Mouse (Mus musculus): Measurements from ENCODE around the gene Gm21060. TPM values are rescaled to one million over a fixed set of nuclear protein-coding genes. Genes with fewer than 3 reads are reported as not detected.
A peak's percentile ranks its signal among the peaks of the same experiment; 100 is the strongest.
"Not testable (repeated sequence)": the region's sequence is repeated elsewhere in the genome, so short reads cannot be mapped to it uniquely, and the experiment has no call there.

Gm21060 gene
- polyA plus RNA-seq, 1 experiment from 2014 or later, result not detected

DNA sequence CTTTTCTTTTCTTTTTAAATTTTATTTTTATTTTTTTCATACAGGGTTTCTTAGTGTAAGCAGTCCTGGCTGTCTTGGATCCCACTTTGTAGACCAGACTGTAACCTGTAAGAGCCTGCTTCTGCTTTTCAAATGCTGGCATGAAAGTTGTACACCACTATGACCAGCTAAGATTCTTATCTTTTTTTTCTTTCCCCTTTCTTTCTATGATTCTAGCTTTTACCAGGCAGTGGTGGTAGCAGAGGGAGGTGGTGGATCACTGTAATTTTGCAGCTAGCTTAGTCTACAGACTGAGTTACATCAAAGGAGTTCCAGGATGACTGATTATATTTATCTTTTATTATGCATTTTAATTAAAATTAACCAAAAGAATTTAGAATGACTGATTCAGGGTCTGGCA is 31.9 kb downstream of the Gm21060 start:
- Histone ChIP-seq H3K9ac (ENCODE audit: low read length) (no peak overlapping the region), H3K4me1 (replicated peaks; ENCODE audit: control insufficient read depth, insufficient read depth) (no peaks in the 10 kb centered on the region), H3K4me2 (replicated peaks; ENCODE audit: low read depth) (no peak overlapping the region), H3K27me3 (ENCODE audit: control insufficient read depth, insufficient read depth, low read length) (no peaks in the 10 kb centered on the region), H3K36me3 (ENCODE audit: control insufficient read depth, insufficient read depth, low read length) (no peaks in the 10 kb centered on the region), H3K27ac (replicated peaks) (no peak overlapping the region), H3K4me3 (ENCODE audit: low read depth, low read length) (no peak overlapping the region), H3K9me3 (ENCODE audit: control insufficient read depth, low read length) (no peaks in the 10 kb centered on the region)
- ATAC-seq (ENCODE audit: low FRiP score, low TSS enrichment) (no peak), DNase-seq (ENCODE audit: low spot score) (no peak)
- TF ChIP-seq CTCF (IDR thresholded peaks at IDR 0.05; ENCODE audit: low read depth), result no peak
- TF ChIP-seq EP300 (optimal IDR thresholded peaks at IDR 0.05), result no peak

DNA sequence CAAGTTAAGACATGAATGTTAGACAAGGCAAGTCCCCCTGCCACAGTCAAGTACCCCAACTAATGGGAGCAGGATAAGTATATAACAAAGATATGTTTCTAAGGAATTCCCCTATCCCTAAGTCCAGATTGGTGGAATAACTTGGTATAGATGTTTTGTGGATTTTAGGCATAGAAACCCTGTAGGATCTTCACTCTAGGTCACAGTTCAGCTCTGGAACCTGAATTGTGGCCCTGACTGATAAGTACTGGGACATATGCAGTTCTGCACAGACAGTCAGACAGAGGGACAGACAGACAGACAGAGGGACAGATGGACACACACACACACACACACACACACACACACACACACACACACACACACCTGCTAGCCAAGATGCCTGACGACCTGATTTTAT is 32.6 kb downstream of the Gm21060 start:
- 92% methylated on average over 1 of the region's 1 CpGs for WGBS
- DNase-seq (ENCODE audit: low spot score), result peak; percentile 31
- TF ChIP-seq EP300 (optimal IDR thresholded peaks at IDR 0.05), result no peak
- TF ChIP-seq CTCF (IDR thresholded peaks at IDR 0.05; ENCODE audit: low read depth), result no peak

DNA sequence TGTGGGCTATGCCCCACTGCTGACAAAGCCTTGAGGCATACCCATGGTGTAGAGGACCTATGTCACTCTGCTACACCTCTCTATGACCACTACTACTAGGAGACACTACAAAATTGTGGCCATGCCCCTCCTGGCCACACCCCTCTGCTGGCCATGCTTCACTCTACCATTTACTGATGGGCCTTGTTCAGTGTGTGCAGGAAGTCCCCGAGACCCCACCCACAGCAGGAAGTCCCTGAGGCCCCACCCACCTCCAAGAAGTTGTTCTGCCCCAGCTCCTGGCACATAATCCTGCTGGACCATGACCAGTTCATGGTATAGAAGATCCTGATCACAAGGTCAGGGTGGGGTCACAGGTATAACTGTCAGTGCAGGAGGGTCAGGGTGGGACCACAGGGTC is 35.6 kb downstream of the Gm21060 start:
- H3K4me1 ChIP-seq (replicated peaks; ENCODE audit: control insufficient read depth, insufficient read depth), result no peaks in the 10 kb centered on the region
- H3K4me2 ChIP-seq (replicated peaks; ENCODE audit: low read depth), result no peak overlapping the region
- no peaks in the 10 kb centered on the region for H3K9me3 ChIP-seq (ENCODE audit: control insufficient read depth, low read length)
- H3K36me3 ChIP-seq (ENCODE audit: control insufficient read depth, insufficient read depth, low read length), result no peaks in the 10 kb centered on the region
- no peaks in the 10 kb centered on the region for H3K27me3 ChIP-seq (ENCODE audit: control insufficient read depth, insufficient read depth, low read length)
- DNase-seq (ENCODE audit: low spot score), result no peak
- no peak for TF ChIP-seq EP300 (optimal IDR thresholded peaks at IDR 0.05)
- TF ChIP-seq CTCF (IDR thresholded peaks at IDR 0.05; ENCODE audit: low read depth), result no peak
- no peak for ATAC-seq (ENCODE audit: low FRiP score, low TSS enrichment)
- H3K4me3 ChIP-seq (ENCODE audit: low read depth, low read length), result no peak overlapping the region
- no peak overlapping the region for H3K27ac ChIP-seq (replicated peaks)
- 75% methylated on average over 1 of the region's 1 CpGs for WGBS
- H3K9ac ChIP-seq (ENCODE audit: low read length), result no peak overlapping the region

More for the DNA sequence above, 32.6 kb downstream of the Gm21060 start:
- Histone ChIP-seq H3K4me3 (ENCODE audit: low read depth, low read length) (no peak overlapping the region), H3K9ac (ENCODE audit: low read length) (no peak overlapping the region), H3K4me1 (replicated peaks; ENCODE audit: control insufficient read depth, insufficient read depth) (no peaks in the 10 kb centered on the region), H3K4me2 (replicated peaks; ENCODE audit: low read depth) (no peak overlapping the region), H3K9me3 (ENCODE audit: control insufficient read depth, low read length) (no peaks in the 10 kb centered on the region), H3K27me3 (ENCODE audit: control insufficient read depth, insufficient read depth, low read length) (no peaks in the 10 kb centered on the region), H3K27ac (replicated peaks) (no peak overlapping the region), H3K36me3 (ENCODE audit: control insufficient read depth, insufficient read depth, low read length) (no peaks in the 10 kb centered on the region)
- no peak for ATAC-seq (ENCODE audit: low FRiP score, low TSS enrichment)

DNA sequence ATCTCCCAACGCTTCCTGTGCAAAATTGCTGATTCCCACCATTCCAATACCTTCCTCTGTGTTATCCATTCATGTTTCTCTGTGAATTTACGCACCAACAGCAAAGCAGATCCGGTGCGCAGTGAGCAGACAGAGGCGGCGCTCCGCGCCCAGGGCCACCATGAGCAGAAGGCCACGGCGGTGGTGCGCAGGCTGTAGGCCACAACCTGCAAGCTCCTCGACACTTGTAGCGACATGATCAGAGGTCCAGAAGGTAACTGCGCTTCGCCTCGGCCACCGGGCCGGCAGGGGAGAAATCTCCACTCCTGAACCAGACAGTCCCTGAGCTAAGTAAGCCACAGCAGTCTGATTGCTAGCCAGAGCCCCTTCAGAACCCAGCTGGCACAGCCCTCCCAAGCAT is 39.1 kb downstream of the Gm21060 start:
- WGBS, result 91% methylated on average over 18 of the region's 18 CpGs
- Histone ChIP-seq H3K4me3 (ENCODE audit: low read depth, low read length) (no peak overlapping the region), H3K9me3 (ENCODE audit: control insufficient read depth, low read length) (no peaks in the 10 kb centered on the region), H3K4me1 (replicated peaks; ENCODE audit: control insufficient read depth, insufficient read depth) (no peaks in the 10 kb centered on the region), H3K9ac (ENCODE audit: low read length) (no peak overlapping the region), H3K36me3 (ENCODE audit: control insufficient read depth, insufficient read depth, low read length) (no peaks in the 10 kb centered on the region), H3K27me3 (ENCODE audit: control insufficient read depth, insufficient read depth, low read length) (no peaks in the 10 kb centered on the region), H3K4me2 (replicated peaks; ENCODE audit: low read depth) (no peak overlapping the region), H3K27ac (replicated peaks) (no peak overlapping the region)
- DNase-seq (ENCODE audit: low spot score) (no peak), ATAC-seq (ENCODE audit: low FRiP score, low TSS enrichment) (no peak)
- TF ChIP-seq EP300 (optimal IDR thresholded peaks at IDR 0.05) (no peak), CTCF (IDR thresholded peaks at IDR 0.05; ENCODE audit: low read depth) (no peak)

DNA sequence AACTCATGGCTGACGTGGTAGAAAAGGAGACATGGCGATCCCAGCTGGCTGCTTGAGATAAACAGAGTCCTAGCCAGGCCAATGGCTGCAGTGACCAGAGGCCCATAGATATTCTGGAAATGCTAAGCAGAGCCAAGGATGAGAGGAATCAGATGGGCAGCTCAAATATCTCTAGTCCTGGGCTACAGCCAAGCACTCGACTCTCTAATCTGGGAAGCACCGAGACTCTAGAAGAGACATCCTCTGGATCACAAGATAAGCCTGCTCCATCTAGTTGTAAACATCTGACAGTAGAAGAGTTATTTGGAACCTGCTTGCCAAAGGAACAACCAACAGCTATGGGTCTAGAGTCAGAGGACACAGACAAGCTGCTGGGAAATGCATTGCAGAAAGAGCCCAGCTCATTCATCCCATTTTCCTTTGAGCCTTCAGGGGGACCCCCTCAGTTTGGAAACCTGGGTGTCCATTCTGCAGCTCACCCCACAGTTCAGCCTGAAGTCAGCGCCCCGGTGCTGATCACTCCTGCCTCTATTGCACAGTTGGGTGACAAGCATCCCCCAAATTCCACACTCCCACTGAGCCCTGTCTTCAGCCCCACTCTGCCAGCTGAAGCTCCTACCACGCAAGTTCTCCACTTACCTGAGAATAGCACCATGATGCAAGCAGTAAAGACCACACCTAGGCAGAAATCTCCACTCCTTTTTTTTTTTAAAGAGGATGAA is 40.5 kb downstream of the Gm21060 start:
- 73% methylated on average over 7 of the region's 7 CpGs for WGBS
- no peak overlapping the region for H3K4me2 ChIP-seq (replicated peaks; ENCODE audit: low read depth)
- no peaks in the 10 kb centered on the region for H3K9me3 ChIP-seq (ENCODE audit: control insufficient read depth, low read length)
- no peak for DNase-seq (ENCODE audit: low spot score)
- no peak overlapping the region for H3K4me3 ChIP-seq (ENCODE audit: low read depth, low read length)
- H3K4me1 ChIP-seq (replicated peaks; ENCODE audit: control insufficient read depth, insufficient read depth), result no peaks in the 10 kb centered on the region
- H3K27me3 ChIP-seq (ENCODE audit: control insufficient read depth, insufficient read depth, low read length), result no peaks in the 10 kb centered on the region
- H3K27ac ChIP-seq (replicated peaks), result no peak overlapping the region
- H3K36me3 ChIP-seq (ENCODE audit: control insufficient read depth, insufficient read depth, low read length), result no peaks in the 10 kb centered on the region
- H3K9ac ChIP-seq (ENCODE audit: low read length), result no peak overlapping the region
- TF ChIP-seq CTCF (IDR thresholded peaks at IDR 0.05; ENCODE audit: low read depth) (no peak), EP300 (optimal IDR thresholded peaks at IDR 0.05) (no peak)
- no peak for ATAC-seq (ENCODE audit: low FRiP score, low TSS enrichment)

DNA sequence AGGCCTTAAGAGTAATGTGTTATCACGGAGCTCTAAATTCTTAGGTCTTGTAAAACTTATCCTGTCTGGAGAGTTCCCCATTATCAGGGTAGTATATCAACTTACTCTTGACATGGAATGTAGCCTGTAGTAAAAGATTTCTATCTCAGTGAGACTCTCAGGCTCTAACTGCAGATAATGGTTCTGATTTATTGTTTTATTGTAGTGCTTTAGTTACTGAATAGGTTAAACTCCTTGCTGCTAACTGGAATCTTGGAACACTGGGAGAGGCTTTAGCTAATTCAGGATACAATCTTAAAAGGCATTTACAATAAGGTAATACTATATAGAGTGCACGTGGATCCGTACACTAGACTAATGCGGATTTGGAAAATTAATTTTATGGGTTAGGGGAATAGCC is 49.5 kb downstream of the Gm21060 start:
- not testable (repeated sequence) for H3K4me2 ChIP-seq (replicated peaks; ENCODE audit: low read depth); H3K9me3 ChIP-seq (ENCODE audit: control insufficient read depth, low read length); H3K27ac ChIP-seq (replicated peaks); ATAC-seq (ENCODE audit: low FRiP score, low TSS enrichment); H3K4me1 ChIP-seq (replicated peaks; ENCODE audit: control insufficient read depth, insufficient read depth); DNase-seq (ENCODE audit: low spot score); H3K4me3 ChIP-seq (ENCODE audit: low read depth, low read length); H3K36me3 ChIP-seq (ENCODE audit: control insufficient read depth, insufficient read depth, low read length); H3K27me3 ChIP-seq (ENCODE audit: control insufficient read depth, insufficient read depth, low read length); H3K9ac ChIP-seq (ENCODE audit: low read length)
- 73% methylated on average over 4 of the region's 4 CpGs for WGBS

Other genes with a start within 250 kb of the Gm21060 start
- 14.6 and 16.0 TPM in 2 replicates for gene Zfp950, start 156.2 kb downstream of the Gm21060 start, polyA plus RNA-seq (2015; fragmentation: Nextera tagmentation; extraction: Ambion mirVana)
- 0.07 and 0.13 TPM in 2 replicates for gene Gm7102, start 120.8 kb downstream of the Gm21060 start, polyA plus RNA-seq (2015; fragmentation: Nextera tagmentation; extraction: Ambion mirVana)
- gene Gm6020, start 113.2 kb downstream of the Gm21060 start, polyA plus RNA-seq (2015; fragmentation: Nextera tagmentation; extraction: Ambion mirVana), result not detected in 2 replicates
- gene Csf2ra, start 68.6 kb downstream of the Gm21060 start, polyA plus RNA-seq (2015; fragmentation: Nextera tagmentation; extraction: Ambion mirVana), result 8.4 and 9.0 TPM in 2 replicates

Data from stomach, postnatal 0 days (tissue).